In the genomic region with DNA sequence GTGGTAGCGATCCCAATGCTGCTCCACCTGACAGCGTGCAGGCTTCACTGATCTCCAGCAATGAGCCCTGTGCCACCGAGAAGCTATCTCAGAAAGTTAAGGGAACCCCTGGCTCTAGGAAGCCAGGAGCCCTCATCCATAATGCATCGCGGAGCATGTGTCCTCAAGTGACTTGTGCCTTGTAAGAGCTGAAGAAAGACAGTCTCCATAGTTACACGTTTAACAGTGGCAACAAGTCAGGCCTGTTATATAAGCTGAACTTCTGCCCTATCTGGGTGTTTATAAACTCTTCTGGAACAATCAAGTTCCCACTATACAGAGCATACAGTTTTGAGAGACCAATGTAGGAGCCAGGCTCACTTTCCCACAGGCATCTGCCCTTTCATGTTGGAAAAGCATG, we compare ENCODE assay signal across 15 mouse cellular contexts. TPM values are rescaled to one million over a fixed set of nuclear protein-coding genes. Genes with fewer than 3 reads are reported as not detected.
DNase-seq lines count a peak whose midpoint lies in the region; ATAC-seq and TF ChIP-seq lines count a peak whose summit lies in the region.
"Had no signal": no experiment of that assay in that cellular context is flagged by ENCODE, and none has a peak within 500 bp of the region (broad histone marks: within the 10 kb centered on the region; RNA-seq: fewer than 3 reads in every experiment).

No protein-coding gene starts in this region.

- 71% methylated on average over 6 of the region's 6 CpGs for WGBS in lung, postnatal 0 days
- 45% methylated on average over 6 of the region's 6 CpGs for WGBS in olfactory bulb, adult 2 months

- no peak overlapping the region for H3K4me2 ChIP-seq in lung, postnatal 0 days (replicated peaks; ENCODE audit: low read depth, low read length)
- H3K4me2 ChIP-seq: hindbrain, embryonic 12.5 days; limb, embryonic 13.5 days had no signal

- H3K27me3 ChIP-seq in lung, postnatal 0 days (replicated peaks; ENCODE audit: insufficient read depth, low read length) = no peaks in the 10 kb centered on the region
- H3K27me3 ChIP-seq: hindbrain, embryonic 12.5 days; limb, embryonic 13.5 days had no signal

- H3K27ac ChIP-seq in lung, postnatal 0 days (ENCODE audit: low read length) = no peak overlapping the region
- peak overlapping the region; percentile 89 for H3K27ac ChIP-seq in cortical plate, adult 2 months (ENCODE audit: insufficient read depth, low read length)
- peak overlapping the region; percentile 34; the same call in 1 of the 2 replicates for H3K27ac ChIP-seq in olfactory bulb, adult 2 months (ENCODE audit: insufficient read depth, low read depth, low read length)
- H3K27ac ChIP-seq: hindbrain, embryonic 12.5 days; limb, embryonic 13.5 days had no signal

- no peak for TF ChIP-seq POLR2A in cortical plate, adult 2 months (IDR thresholded peaks at IDR 0.05; ENCODE audit: extremely low read depth, insufficient read depth, low read length)
- TF ChIP-seq POLR2A in olfactory bulb, adult 2 months (IDR thresholded peaks at IDR 0.05; ENCODE audit: insufficient read depth, low read depth, low read length) = no peak

- no peaks in the 10 kb centered on the region for H3K36me3 ChIP-seq in lung, postnatal 0 days (ENCODE audit: insufficient read depth, low read length)

- no peak overlapping the region for H3K4me3 ChIP-seq in lung, postnatal 0 days (ENCODE audit: low read depth, low read length)
- H3K4me3 ChIP-seq in cortical plate, adult 2 months (ENCODE audit: insufficient read depth, low read length) = no peak overlapping the region
- no peak overlapping the region for H3K4me3 ChIP-seq in olfactory bulb, adult 2 months (ENCODE audit: insufficient read depth, low read depth, low read length)
- H3K4me3 ChIP-seq: hindbrain, embryonic 12.5 days; limb, embryonic 13.5 days had no signal

- ATAC-seq in lung, postnatal 0 days = peak; percentile 38; the same call in 1 of the 2 replicates
- ATAC-seq: forebrain, embryonic 14.5 days; intestine, postnatal 0 days had no signal

- H3K9ac ChIP-seq in lung, postnatal 0 days (replicated peaks; ENCODE audit: low read depth) = no peak overlapping the region
- H3K9ac ChIP-seq: hindbrain, embryonic 12.5 days; limb, embryonic 13.5 days had no signal

- no peaks in the 10 kb centered on the region for H3K9me3 ChIP-seq in lung, postnatal 0 days (ENCODE audit: low read length)
- H3K9me3 ChIP-seq: G1E; hindbrain, embryonic 12.5 days; limb, embryonic 13.5 days had no signal

- peak; percentile 21; the same call in 1 of the 2 replicates for TF ChIP-seq EP300 in lung, postnatal 0 days (IDR thresholded peaks at IDR 0.05)

- no peaks in the 10 kb centered on the region for H3K4me1 ChIP-seq in lung, postnatal 0 days (ENCODE audit: insufficient read depth, low read depth, low read length)
- H3K4me1 ChIP-seq in cortical plate, adult 2 months (ENCODE audit: control insufficient read depth, insufficient read depth, low read length) = peaks cover 11% of the 10 kb centered on the region
- peaks cover 12% of the 10 kb centered on the region for H3K4me1 ChIP-seq in olfactory bulb, adult 2 months (ENCODE audit: control insufficient read depth, insufficient read depth, low read length)
- H3K4me1 ChIP-seq: hindbrain, embryonic 12.5 days had no signal

- DNase-seq in heart, adult 9 months (ENCODE audit: low spot score in 2 of 2) = peak; percentile 64 to 65
- no peak for DNase-seq in heart, postnatal 4 days
- DNase-seq in lung, postnatal 0 days (ENCODE audit: low spot score) = peak; percentile 34
- no peak for DNase-seq in lung, postnatal 14 days
- DNase-seq in cerebellum, adult 11 months = no peak
- DNase-seq: cerebellum, adult 18-20 months; gastrocnemius, postnatal 14 days; layer of hippocampus, postnatal 36 days had no signal

- no peak for TF ChIP-seq CTCF in lung, postnatal 0 days (IDR thresholded peaks at IDR 0.05)
- no peak for TF ChIP-seq CTCF in cortical plate, adult 2 months (IDR thresholded peaks at IDR 0.05; ENCODE audit: extremely low read depth, insufficient read depth, low read length)
- no peak for TF ChIP-seq CTCF in olfactory bulb, adult 2 months (IDR thresholded peaks at IDR 0.05; ENCODE audit: insufficient read depth, low read depth, low read length)

RNA-seq across cellular contexts. Expression of gene Slc25a33, which starts 15.7 kb away (rescaled TPM):
- total RNA-seq in heart, postnatal 4 days (2021) = 1 to 10 TPM; 8.8 to 9.5 TPM
- polyA plus RNA-seq in lung, postnatal 0 days (2015; fragmentation: Nextera tagmentation; extraction: Ambion mirVana) = 7.4 and 8.6 TPM in 2 replicates
- polyA plus RNA-seq in cortical plate, adult 2 months (2012; rRNA removed) = 43.7 and 43.9 TPM in 2 replicates
- not detected in 2 replicates for polyA plus RNA-seq in olfactory bulb, adult 2 months (2012; ENCODE audit: insufficient read depth, insufficient read length, low replicate concordance, missing spikeins)

RNA-seq across cellular contexts. Expression of gene Tmem201, which starts 20.6 kb away (rescaled TPM):
- 10 to 100 TPM; 87.5 to 96.8 TPM for total RNA-seq in heart, postnatal 4 days (2021)
- 8.2 and 9.4 TPM in 2 replicates for polyA plus RNA-seq in lung, postnatal 0 days (2015; fragmentation: Nextera tagmentation; extraction: Ambion mirVana)
- 75.0 and 75.9 TPM in 2 replicates for polyA plus RNA-seq in cortical plate, adult 2 months (2012; rRNA removed)
- polyA plus RNA-seq in olfactory bulb, adult 2 months (2012; ENCODE audit: insufficient read depth, insufficient read length, low replicate concordance, missing spikeins) = not detected in 2 replicates

RNA-seq across cellular contexts. Expression of gene Pik3cd, which starts 56.1 kb away (rescaled TPM):
- 1 to 10 TPM; 3.1 to 4.5 TPM for total RNA-seq in heart, postnatal 4 days (2021)
- polyA plus RNA-seq in lung, postnatal 0 days (2015; fragmentation: Nextera tagmentation; extraction: Ambion mirVana) = 3.8 and 4.0 TPM in 2 replicates
- polyA plus RNA-seq in cortical plate, adult 2 months (2012; rRNA removed) = 13.2 and 15.7 TPM in 2 replicates
- polyA plus RNA-seq in olfactory bulb, adult 2 months (2012; ENCODE audit: insufficient read depth, insufficient read length, low replicate concordance, missing spikeins) = not detected in 2 replicates

Comparison
In these comparisons a context has a peak if more than half of its experiments do, and no peak if none do; other contexts are left out.
1. DNase-seq: peak in heart, adult 9 months (2 of 2) and lung, postnatal 0 days (single experiment); none in heart, postnatal 4 days (single experiment), lung, postnatal 14 days (single experiment) and cerebellum, adult 11 months (single experiment).